Mouse (Mus musculus) liver, embryonic 14.5 days (tissue): ENCODE data around the gene Pth2r. TPM values are rescaled to one million over a fixed set of nuclear protein-coding genes. Genes with fewer than 3 reads are reported as not detected.

Experiments
- ATAC-seq: fragments of 200-750 bp; cut with Nextera tagmentation; 2 replicates; pipeline ENCODE4 v1.8.0; 2017; ENCODE audit warnings: moderate number of reproducible peaks, mild to moderate bottlenecking, moderate library complexity; ENCODE audit not compliant: insufficient read depth
- DNase-seq, 3 experiments: peaks; one replicate each; pipeline ENCODE4 v3.0.0-alpha.2; 2012 to 2013; ENCODE audit warnings: low read depth in 3 of 3, low spot score in 3 of 3
- H3K27ac ChIP-seq: fragments of 300-500 bp; sonication (generic); 2 replicates; pipeline ENCODE4 v1.5.1; 2014; ENCODE audit warnings: moderate library complexity, mild to moderate bottlenecking, control low read depth, inconsistent platforms
- H3K27me3 ChIP-seq: fragments of 300-500 bp; sonication (generic); 2 replicates; pipeline ENCODE4 v1.6.1; 2014; ENCODE audit warnings: mild to moderate bottlenecking, low read length, moderate library complexity; ENCODE audit not compliant: control insufficient read depth, insufficient read depth
- H3K36me3 ChIP-seq: fragments of 300-500 bp; sonication (generic); replicated peaks from 2 replicates; pipeline ENCODE4 v1.6.1; 2014; ENCODE audit warnings: low read depth; ENCODE audit not compliant: control insufficient read depth, insufficient read depth
- H3K4me1 ChIP-seq, 2 experiments: fragments of 200-500 bp in 1 of 2; fragments of 300-500 bp in 1 of 2; sonication (generic) in 1 of 2; replicated peaks; 2 replicates each; pipeline ENCODE4 v1.6.1; 2012 to 2014; ENCODE audit warnings: antibody characterized with exemption in 1 of 2, inconsistent platforms in 1 of 2, low read length in 1 of 2; ENCODE audit not compliant: control insufficient read depth in 2 of 2, insufficient read depth in 2 of 2
- H3K4me2 ChIP-seq: fragments of 300-500 bp; sonication (generic); 2 replicates; pipeline ENCODE4 v1.6.1; 2014; ENCODE audit warnings: low read depth, mild to moderate bottlenecking, control low read depth, moderate library complexity
- H3K4me3 ChIP-seq, 2 experiments: fragments of 200-500 bp in 1 of 2; fragments of 300-500 bp in 1 of 2; sonication (generic) in 1 of 2; 2 replicates each; pipeline ENCODE4 v1.5.1; 2012 to 2014; ENCODE audit warnings: low read depth in 2 of 2, low read length in 2 of 2, mild to moderate bottlenecking in 2 of 2, control low read depth in 1 of 2, inconsistent platforms in 1 of 2, moderate library complexity in 1 of 2; ENCODE audit not compliant: insufficient read depth in 1 of 2
- H3K9ac ChIP-seq: fragments of 300-500 bp; sonication (generic); replicated peaks from 2 replicates; pipeline ENCODE4 v1.6.1; 2014; ENCODE audit warnings: mild to moderate bottlenecking, control low read depth, moderate library complexity
- H3K9me3 ChIP-seq: fragments of 300-500 bp; sonication (generic); 2 replicates; pipeline ENCODE4 v1.6.1; 2016; ENCODE audit warnings: low read length, mixed read lengths; ENCODE audit not compliant: control insufficient read depth
- CTCF ChIP-seq: IDR thresholded peaks from 2 replicates; pipeline ENCODE4 v1.5.1; 2016; ENCODE audit warnings: antibody characterized with exemption, low read depth, control low read depth
- EP300 ChIP-seq: IDR thresholded peaks from 2 replicates; pipeline ENCODE4 v1.6.1; 2016; ENCODE audit warnings: antibody characterized with exemption, low read depth
- WGBS: fragments of 180-500 bp; shearing (Covaris S2); extraction: QIAGEN DNeasy Blood & Tissue Kit; methylation state at CpG from one replicate; pipeline ENCODE4 v1.1.7; 2014; ENCODE audit not compliant: insufficient replicate concordance; 5-methylcytosine and 5-hydroxymethylcytosine counted together
- polyA plus RNA-seq, 2 experiments: library from polyadenylated mRNA; depleted of rRNA in 1 of 2; stranded (reverse) in 1 of 2; unstranded in 1 of 2; fragments of >200 nt; fragmentation: Nextera tagmentation in 1 of 2; extraction: Ambion mirVana in 1 of 2; gene quantifications; 2 replicates each; pipeline versions ENCODE4 v1.2.1 to v1.2.3; 2012 to 2014

Pth2r gene
- polyA plus RNA-seq, 2 experiments, result not detected

DNA sequence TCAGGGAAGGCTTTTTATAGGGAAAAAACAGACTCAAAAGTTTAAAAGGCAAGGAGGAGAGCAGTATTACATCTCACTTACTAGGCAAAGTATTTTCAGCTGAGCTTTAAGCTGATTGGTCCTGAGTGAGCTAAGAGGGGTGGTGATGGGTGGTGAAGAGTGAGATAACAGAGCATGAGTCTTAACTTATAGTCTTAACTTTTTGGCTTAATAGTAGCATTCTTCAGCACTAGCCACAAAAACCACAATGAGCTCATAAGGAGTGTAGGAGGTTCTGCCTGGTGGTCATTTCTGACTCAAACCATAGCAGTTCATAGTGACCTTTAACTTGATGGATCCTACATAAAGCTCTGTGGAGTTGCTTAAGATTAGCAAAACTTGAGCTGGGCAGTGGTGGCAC is 72.3 kb downstream of the Pth2r start:
- no peaks in the 10 kb centered on the region for H3K27me3 ChIP-seq
- no peaks in the 10 kb centered on the region for H3K9me3 ChIP-seq
- ATAC-seq (no peak), DNase-seq (no peak)
- H3K36me3 ChIP-seq, result no peaks in the 10 kb centered on the region
- no peaks in the 10 kb centered on the region for H3K4me1 ChIP-seq
- no peak overlapping the region for H3K4me3 ChIP-seq
- TF ChIP-seq EP300 (no peak), CTCF (no peak)
- no peak overlapping the region for H3K9ac ChIP-seq
- no peak overlapping the region for H3K27ac ChIP-seq
- no peak overlapping the region for H3K4me2 ChIP-seq

DNA sequence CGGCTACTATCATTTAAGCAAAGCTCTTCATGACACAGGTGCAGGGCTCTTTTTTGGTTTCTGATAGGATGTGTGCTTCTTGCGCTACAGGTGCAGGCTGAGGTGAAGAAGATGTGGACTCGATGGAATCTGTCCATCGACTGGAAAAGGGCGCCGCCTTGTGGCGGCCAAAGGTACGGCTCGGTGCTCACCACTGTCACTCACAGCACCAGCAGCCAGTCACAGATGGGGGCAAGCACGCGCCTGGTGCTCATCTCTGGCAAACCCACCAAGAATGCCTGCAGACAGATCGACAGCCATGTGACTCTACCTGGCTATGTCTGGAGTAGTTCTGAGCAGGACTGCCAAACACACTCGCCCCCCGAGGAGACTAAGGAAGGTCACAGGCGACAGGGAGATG is 106.5 kb downstream of the Pth2r start:
- Histone ChIP-seq H3K9me3 (no peaks in the 10 kb centered on the region), H3K4me3 (no peak overlapping the region), H3K36me3 (no peaks in the 10 kb centered on the region), H3K4me2 (no peak overlapping the region), H3K9ac (no peak overlapping the region), H3K27ac (no peak overlapping the region), H3K4me1 (no peaks in the 10 kb centered on the region), H3K27me3 (no peaks in the 10 kb centered on the region)
- WGBS, result 30% methylated on average over 15 of the region's 15 CpGs
- no peak for ATAC-seq
- no peak for DNase-seq
- TF ChIP-seq EP300 (no peak), CTCF (peak; percentile 76)

DNA sequence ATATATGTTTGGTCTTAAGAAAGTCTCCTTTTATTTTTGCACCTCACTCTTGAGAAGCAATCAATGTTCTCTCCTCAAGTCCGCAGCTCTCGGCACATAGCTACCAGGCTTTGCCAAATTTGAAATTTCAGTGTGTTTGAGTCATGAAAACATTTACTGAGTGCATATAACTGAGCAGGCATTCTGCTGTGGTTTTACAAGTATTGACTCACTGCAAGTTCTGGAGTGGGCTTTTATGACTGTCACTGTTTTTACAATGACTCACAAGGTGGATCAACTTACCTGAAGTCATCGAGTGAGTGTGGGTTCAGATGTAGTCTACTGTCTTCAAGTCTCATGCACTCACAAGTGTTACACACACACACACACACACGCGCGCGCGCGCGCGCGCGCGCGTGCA is 107.8 kb downstream of the Pth2r start:
- H3K4me3 ChIP-seq, result no peak overlapping the region
- no peaks in the 10 kb centered on the region for H3K27me3 ChIP-seq
- no peak for ATAC-seq
- H3K36me3 ChIP-seq, result no peaks in the 10 kb centered on the region
- no peak for DNase-seq
- H3K4me2 ChIP-seq, result no peak overlapping the region
- no peaks in the 10 kb centered on the region for H3K9me3 ChIP-seq
- TF ChIP-seq EP300, result no peak
- no peak for TF ChIP-seq CTCF
- no peaks in the 10 kb centered on the region for H3K4me1 ChIP-seq
- H3K9ac ChIP-seq, result no peak overlapping the region
- WGBS, result 90% methylated on average over 15 of the region's 15 CpGs
- H3K27ac ChIP-seq, result no peak overlapping the region

DNA sequence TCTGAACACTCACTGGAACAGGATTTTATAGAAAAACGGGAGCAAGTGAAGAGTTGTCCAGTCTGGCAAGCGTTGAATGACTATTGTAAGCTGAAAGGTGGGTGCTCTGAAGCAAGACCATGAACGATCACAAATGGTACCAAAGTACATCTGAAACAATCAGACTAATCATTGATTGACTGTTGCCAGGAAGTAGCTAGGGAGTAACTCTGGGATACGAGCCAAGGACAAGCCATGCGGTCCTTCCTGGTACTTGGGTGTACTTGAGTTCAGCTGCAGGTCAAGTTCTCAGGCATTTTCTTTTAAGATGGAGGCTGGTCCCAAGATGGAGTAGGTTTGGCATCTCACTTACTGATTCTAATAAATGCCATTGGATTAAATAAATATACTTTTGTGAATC is 125.6 kb downstream of the Pth2r start:
- no peaks in the 10 kb centered on the region for H3K9me3 ChIP-seq
- H3K9ac ChIP-seq, result no peak overlapping the region
- TF ChIP-seq CTCF, result no peak
- TF ChIP-seq EP300, result no peak
- H3K36me3 ChIP-seq, result no peaks in the 10 kb centered on the region
- H3K4me3 ChIP-seq, result no peak overlapping the region
- no peak overlapping the region for H3K4me2 ChIP-seq
- no peak for ATAC-seq
- no peaks in the 10 kb centered on the region for H3K27me3 ChIP-seq
- H3K4me1 ChIP-seq, result no peaks in the 10 kb centered on the region
- no peak for DNase-seq
- 64% methylated on average over 5 of the region's 5 CpGs for WGBS
- H3K27ac ChIP-seq, result no peak overlapping the region

DNA sequence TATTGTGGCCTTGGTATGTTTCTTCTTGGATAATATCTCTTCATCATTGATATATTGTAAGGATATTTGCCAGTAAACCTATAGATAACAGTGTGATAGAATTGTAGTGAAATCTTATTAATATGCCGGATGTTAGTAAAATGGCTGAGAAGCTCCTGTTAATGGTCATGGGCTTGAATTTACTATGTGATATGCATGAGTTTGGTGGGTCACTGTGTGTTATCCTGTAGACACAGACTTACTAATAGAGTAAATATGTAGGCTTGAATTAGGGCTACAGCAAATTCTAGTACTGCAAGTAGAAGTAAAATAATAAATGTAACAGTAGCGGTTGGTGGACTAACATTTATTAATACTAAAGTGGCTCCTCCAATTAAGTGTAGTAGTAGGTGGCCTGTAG is 139.1 kb downstream of the Pth2r start:
- Histone ChIP-seq H3K9ac (no peak overlapping the region), H3K9me3 (no peaks in the 10 kb centered on the region), H3K4me1 (no peaks in the 10 kb centered on the region), H3K4me2 (no peak overlapping the region), H3K4me3 (no peak overlapping the region), H3K27ac (no peak overlapping the region), H3K27me3 (no peaks in the 10 kb centered on the region), H3K36me3 (no peaks in the 10 kb centered on the region)
- 76% methylated on average over 2 of the region's 2 CpGs for WGBS
- no peak for DNase-seq
- TF ChIP-seq CTCF (no peak), EP300 (no peak)
- no peak for ATAC-seq

DNA sequence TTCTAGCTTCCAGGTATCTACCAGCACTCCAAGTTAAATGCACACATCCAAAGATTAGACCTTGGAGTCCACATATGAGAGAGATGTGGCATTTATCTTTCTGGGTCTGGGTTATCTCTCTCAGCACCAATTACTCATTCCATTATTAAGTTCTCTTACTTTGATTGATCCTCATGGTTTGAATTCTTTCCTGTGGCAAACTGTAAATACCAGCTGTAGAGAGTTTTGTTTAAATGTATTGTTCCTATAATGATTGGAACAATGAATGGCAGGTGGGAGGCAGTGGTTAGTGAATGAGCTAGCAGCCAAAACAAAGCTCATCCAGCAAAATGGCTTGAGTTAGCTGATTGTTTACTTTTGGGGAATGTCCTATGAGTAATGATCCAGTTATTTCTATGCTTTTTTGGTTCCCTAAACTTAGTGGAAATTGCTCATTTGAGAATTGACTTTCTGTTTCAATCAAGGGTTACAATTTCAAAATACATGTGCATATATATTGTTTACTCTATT is 140.7 kb downstream of the Pth2r start:
- Histone ChIP-seq H3K4me2 (no peak overlapping the region), H3K27ac (no peak overlapping the region), H3K36me3 (no peaks in the 10 kb centered on the region), H3K4me3 (no peak overlapping the region), H3K27me3 (no peaks in the 10 kb centered on the region), H3K9me3 (no peaks in the 10 kb centered on the region), H3K9ac (no peak overlapping the region), H3K4me1 (no peaks in the 10 kb centered on the region)
- DNase-seq (no peak), ATAC-seq (no peak)
- no peak for TF ChIP-seq EP300
- no peak for TF ChIP-seq CTCF

Other genes with a start within 250 kb of the Pth2r start
- gene Akr1cl, start 249.3 kb upstream of the Pth2r start, polyA plus RNA-seq (2012; rRNA removed), result 0.02 TPM in 1 of 2 replicates, not detected in the other
- gene Akr1cl, start 249.3 kb upstream of the Pth2r start, polyA plus RNA-seq (2014; fragmentation: Nextera tagmentation; extraction: Ambion mirVana), result not detected in 2 replicates
- gene Cryge, start 230.9 kb upstream of the Pth2r start, polyA plus RNA-seq (2012; rRNA removed), result not detected in 2 replicates
- gene Cryge, start 230.9 kb upstream of the Pth2r start, polyA plus RNA-seq (2014; fragmentation: Nextera tagmentation; extraction: Ambion mirVana), result not detected in 2 replicates
- gene Crygd, start 218.6 kb upstream of the Pth2r start, polyA plus RNA-seq (2012; rRNA removed), result not detected in 2 replicates
- gene Crygd, start 218.6 kb upstream of the Pth2r start, polyA plus RNA-seq (2014; fragmentation: Nextera tagmentation; extraction: Ambion mirVana), result not detected in 2 replicates
- gene Crygc, start 208.4 kb upstream of the Pth2r start, polyA plus RNA-seq (2012; rRNA removed), result not detected in 2 replicates
- gene Crygc, start 208.4 kb upstream of the Pth2r start, polyA plus RNA-seq (2014; fragmentation: Nextera tagmentation; extraction: Ambion mirVana), result not detected in 2 replicates
- gene Crygb, start 199.8 kb upstream of the Pth2r start, polyA plus RNA-seq (2012; rRNA removed), result not detected in 2 replicates
- gene Crygb, start 199.8 kb upstream of the Pth2r start, polyA plus RNA-seq (2014; fragmentation: Nextera tagmentation; extraction: Ambion mirVana), result not detected in 2 replicates
- gene Cryga, start 178.7 kb upstream of the Pth2r start, polyA plus RNA-seq (2012; rRNA removed), result not detected in 2 replicates
- gene Cryga, start 178.7 kb upstream of the Pth2r start, polyA plus RNA-seq (2014; fragmentation: Nextera tagmentation; extraction: Ambion mirVana), result not detected in 2 replicates
- 0.08 TPM in 1 of 2 replicates, not detected in the other for gene Gm28845, start 162.5 kb upstream of the Pth2r start, polyA plus RNA-seq (2012; rRNA removed)
- gene Gm28845, start 162.5 kb upstream of the Pth2r start, polyA plus RNA-seq (2014; fragmentation: Nextera tagmentation; extraction: Ambion mirVana), result not detected in 2 replicates
- 0.10 and 0.13 TPM in 2 replicates for gene D630023F18Rik, start 158.8 kb upstream of the Pth2r start, polyA plus RNA-seq (2012; rRNA removed)
- gene D630023F18Rik, start 158.8 kb upstream of the Pth2r start, polyA plus RNA-seq (2014; fragmentation: Nextera tagmentation; extraction: Ambion mirVana), result 0.08 and 0.18 TPM in 2 replicates
- gene Idh1, start 95.6 kb upstream of the Pth2r start, polyA plus RNA-seq (2012; rRNA removed), result 24.7 and 34.6 TPM in 2 replicates
- gene Idh1, start 95.6 kb upstream of the Pth2r start, polyA plus RNA-seq (2014; fragmentation: Nextera tagmentation; extraction: Ambion mirVana), result 96.0 and 99.7 TPM in 2 replicates
- gene Pikfyve, start 95.4 kb upstream of the Pth2r start, polyA plus RNA-seq (2012; rRNA removed), result 1.6 and 2.6 TPM in 2 replicates
- gene Pikfyve, start 95.4 kb upstream of the Pth2r start, polyA plus RNA-seq (2014; fragmentation: Nextera tagmentation; extraction: Ambion mirVana), result 4.9 and 5.1 TPM in 2 replicates